Mouse (Mus musculus): ENCODE measurements around the gene Rtl6. TPM values are rescaled to one million over a fixed set of nuclear protein-coding genes. Genes with fewer than 3 reads are reported as not detected.
A peak's percentile ranks its signal among the peaks of the same experiment; 100 is the strongest.

The Rtl6 gene
- polyA plus RNA-seq, 1 experiment from 2014 or later, result 13.1 TPM

DNA sequence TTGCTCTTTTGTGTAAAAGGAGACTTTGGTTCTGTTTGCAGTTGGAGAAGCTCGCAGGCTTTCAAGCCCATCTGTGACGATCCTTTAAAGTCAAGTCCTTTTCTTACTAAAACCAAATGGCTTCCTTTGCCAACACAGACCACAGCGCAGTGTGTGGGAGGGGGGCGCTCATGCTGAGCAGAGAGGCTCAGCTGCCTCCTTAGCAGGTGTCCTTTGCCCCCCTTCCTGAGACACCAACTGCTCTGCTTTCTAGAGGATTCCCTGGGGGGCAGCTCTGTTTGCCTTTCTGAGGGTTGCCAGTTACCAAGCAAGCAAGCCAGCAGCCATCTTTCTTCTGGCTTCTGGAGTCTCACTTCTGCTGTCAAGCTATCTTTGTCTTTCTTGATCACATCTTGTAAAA is 19.4 kb upstream of the Rtl6 start:
- H3K27ac ChIP-seq, result no peak overlapping the region
- WGBS, result 35% methylated on average over 4 of the region's 4 CpGs
- no peaks in the 10 kb centered on the region for H3K4me1 ChIP-seq
- H3K36me3 ChIP-seq, result no peaks in the 10 kb centered on the region
- H3K27me3 ChIP-seq (ENCODE audit: insufficient read depth, poor library complexity, severe bottlenecking), result no peaks in the 10 kb centered on the region
- no peak overlapping the region for H3K4me3 ChIP-seq
- H3K9me3 ChIP-seq, result no peaks in the 10 kb centered on the region
- DNase-seq (ENCODE audit: low spot score), result no peak

DNA sequence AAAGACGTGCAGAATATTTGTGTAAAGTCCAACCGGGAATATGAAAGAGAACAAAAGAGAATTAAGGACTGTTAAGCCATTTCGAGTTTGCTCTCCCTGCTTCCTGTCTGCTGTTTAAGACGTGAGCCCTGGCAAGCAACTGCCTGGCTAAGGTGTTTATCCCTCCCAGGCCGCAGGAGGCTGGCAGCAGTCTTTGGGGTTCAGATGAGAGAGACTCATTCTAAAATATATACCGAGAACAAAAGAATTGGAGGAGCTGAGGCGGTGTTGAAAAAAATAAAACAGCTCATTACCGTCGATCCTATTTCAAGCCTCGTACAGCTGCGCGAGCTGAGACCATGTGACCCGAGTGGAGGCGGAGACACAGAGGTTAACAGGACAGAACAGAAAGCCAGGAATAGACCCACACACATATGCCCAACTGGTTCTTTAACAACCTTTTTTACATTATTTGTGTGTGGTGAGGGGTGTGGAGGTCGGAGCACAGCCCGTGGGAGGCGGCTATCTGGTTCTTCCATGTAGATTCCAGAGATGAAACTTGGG is 9.0 kb upstream of the Rtl6 start:
- WGBS, result 61% methylated on average over 17 of the region's 17 CpGs
- no peak for DNase-seq (ENCODE audit: low spot score)
- Histone ChIP-seq H3K27me3 (ENCODE audit: insufficient read depth, poor library complexity, severe bottlenecking) (no peaks in the 10 kb centered on the region; the same call in 1 of the 2 replicates), H3K9me3 (no peaks in the 10 kb centered on the region), H3K36me3 (no peaks in the 10 kb centered on the region), H3K4me1 (no peaks in the 10 kb centered on the region), H3K4me3 (no peak overlapping the region), H3K27ac (no peak overlapping the region)

DNA sequence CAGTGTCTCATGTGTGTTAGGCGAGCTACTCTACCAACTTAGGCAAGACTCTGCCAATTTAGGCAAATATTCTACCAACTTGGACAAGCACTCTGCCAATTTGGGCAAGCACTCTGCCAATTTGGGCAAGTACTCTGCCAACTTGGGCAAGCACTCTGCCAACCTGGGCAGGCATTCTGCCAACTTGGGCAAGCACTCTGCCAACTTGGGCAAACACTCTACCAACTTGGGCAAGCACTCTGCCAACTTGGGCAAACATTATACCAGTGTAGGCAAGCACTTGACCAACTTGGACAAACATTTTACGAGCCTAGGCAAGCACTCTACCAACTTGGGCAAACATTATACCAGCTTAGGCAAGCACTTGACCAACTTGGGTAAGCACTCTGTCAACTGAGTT is 3.9 kb upstream of the Rtl6 start:
- Histone ChIP-seq H3K9me3 (no peaks in the 10 kb centered on the region), H3K36me3 (no peaks in the 10 kb centered on the region), H3K27ac (no peak overlapping the region), H3K4me1 (peaks cover 11% of the 10 kb centered on the region), H3K27me3 (ENCODE audit: insufficient read depth, poor library complexity, severe bottlenecking) (peaks cover 11% of the 10 kb centered on the region), H3K4me3 (no peak overlapping the region)
- WGBS, result 70% methylated on average over 2 of the region's 2 CpGs
- DNase-seq (ENCODE audit: low spot score), result no peak

DNA sequence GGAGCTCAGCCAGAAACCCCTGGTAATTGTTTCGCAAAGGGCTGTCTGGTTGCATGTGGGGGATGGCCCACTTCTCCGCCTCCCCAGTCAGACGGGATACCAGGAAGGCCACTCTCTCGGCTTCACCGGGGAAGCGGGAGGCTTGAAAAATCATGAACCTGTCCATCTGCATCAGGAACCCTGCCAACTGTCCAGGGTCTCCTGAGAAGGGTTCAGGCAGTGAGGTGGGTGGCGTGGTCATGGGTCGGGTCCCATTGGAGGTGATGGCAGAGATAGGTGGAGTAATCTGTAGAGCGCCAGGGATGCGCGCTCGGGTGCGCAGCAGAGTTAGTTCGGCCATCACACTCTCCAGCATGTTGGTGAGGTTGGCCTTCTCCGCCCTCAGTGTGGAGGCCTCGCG is 949 bp downstream of the Rtl6 start:
- 91% methylated on average over 17 of the region's 17 CpGs for WGBS
- Histone ChIP-seq H3K9me3 (no peaks in the 10 kb centered on the region), H3K27me3 (ENCODE audit: insufficient read depth, poor library complexity, severe bottlenecking) (peaks cover 11% of the 10 kb centered on the region), H3K36me3 (peaks cover 24% of the 10 kb centered on the region), H3K4me1 (peaks cover 19% of the 10 kb centered on the region), H3K27ac (no peak overlapping the region), H3K4me3 (peak overlapping the region; percentile 77)
- no peak for DNase-seq (ENCODE audit: low spot score)

DNA sequence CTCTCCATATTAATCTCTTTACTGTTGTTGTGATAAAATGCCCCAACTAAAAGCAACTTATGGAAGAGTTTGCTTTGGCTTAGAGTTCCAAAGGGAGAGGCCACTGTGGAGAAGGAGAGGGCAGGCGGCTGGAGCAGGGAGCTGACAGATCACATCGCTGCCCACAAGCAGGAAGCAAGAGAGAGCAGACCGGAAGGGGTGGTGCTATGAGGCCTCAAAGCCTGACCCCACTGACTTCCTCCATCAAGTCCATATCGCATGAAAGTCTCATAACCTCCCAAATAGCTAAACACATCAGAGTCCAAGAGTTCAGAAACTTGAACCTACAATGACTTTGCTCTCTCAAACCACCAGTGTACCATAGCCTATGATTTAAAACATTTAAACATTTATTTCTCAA is 6.6 kb downstream of the Rtl6 start:
- H3K9me3 ChIP-seq, result no peaks in the 10 kb centered on the region
- H3K27me3 ChIP-seq (ENCODE audit: insufficient read depth, poor library complexity, severe bottlenecking), result no peaks in the 10 kb centered on the region
- H3K4me1 ChIP-seq, result 0 out of 2 replicates have a peak, but pooled peaks cover 8% of the 10 kb centered on the region
- H3K36me3 ChIP-seq, result peaks cover 21% of the 10 kb centered on the region
- no peak overlapping the region for H3K27ac ChIP-seq
- DNase-seq (ENCODE audit: low spot score), result no peak
- no peak overlapping the region for H3K4me3 ChIP-seq
- WGBS, result 77% methylated on average over 4 of the region's 4 CpGs

DNA sequence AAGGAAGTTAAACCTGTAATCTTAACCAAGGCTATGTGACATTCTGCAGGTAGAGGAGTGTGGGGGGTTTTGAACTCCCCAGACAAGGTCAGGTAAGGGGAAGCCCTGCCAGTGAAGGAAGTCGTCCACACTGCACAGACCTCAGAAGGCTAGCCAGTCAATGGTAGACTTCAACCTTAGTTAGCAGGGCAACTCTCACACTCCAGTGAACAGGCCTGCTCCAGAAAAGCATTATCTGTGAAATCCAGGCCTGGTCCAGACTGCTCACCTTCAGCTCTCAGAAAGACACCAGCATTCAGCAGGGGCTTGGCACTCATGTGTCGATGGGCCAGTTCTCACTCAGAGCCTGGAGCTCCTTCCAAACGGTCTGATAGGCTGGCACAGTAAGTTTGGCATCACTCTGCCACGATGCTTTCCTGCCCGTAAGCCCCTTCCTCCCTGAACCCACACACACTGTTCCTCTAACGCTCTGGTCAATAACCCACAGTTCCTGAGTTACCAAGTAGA is 8.3 kb downstream of the Rtl6 start:
- WGBS, result 83% methylated on average over 6 of the region's 6 CpGs
- Histone ChIP-seq H3K27ac (no peak overlapping the region), H3K4me3 (no peak overlapping the region), H3K36me3 (peaks cover 5% of the 10 kb centered on the region; the same call in 1 of the 2 replicates), H3K27me3 (ENCODE audit: insufficient read depth, poor library complexity, severe bottlenecking) (no peaks in the 10 kb centered on the region), H3K9me3 (no peaks in the 10 kb centered on the region), H3K4me1 (0 out of 2 replicates have a peak, but pooled peaks cover 2% of the 10 kb centered on the region)
- DNase-seq (ENCODE audit: low spot score), result no peak

DNA sequence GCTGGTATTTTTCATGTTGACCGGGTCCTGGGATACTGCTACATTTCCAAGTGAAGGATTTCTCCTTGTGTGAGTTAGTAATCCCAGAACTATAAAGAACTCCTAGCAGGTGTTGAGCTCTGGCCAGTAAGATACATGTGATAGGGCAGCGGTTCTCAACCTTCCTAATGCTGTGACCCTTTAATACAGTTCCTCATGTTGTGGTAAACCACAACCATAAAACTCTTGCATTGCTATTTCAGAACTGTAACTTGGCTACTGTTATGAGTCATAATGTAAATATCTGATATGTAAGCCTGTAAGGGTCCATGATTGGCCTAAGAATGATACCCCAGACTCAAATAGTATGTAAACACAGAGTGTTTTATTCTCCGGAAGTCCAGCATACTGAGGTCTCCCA is 11.6 kb downstream of the Rtl6 start:
- no peak for DNase-seq (ENCODE audit: low spot score)
- Histone ChIP-seq H3K9me3 (no peaks in the 10 kb centered on the region), H3K27ac (no peak overlapping the region), H3K4me3 (no peak overlapping the region), H3K36me3 (no peaks in the 10 kb centered on the region), H3K4me1 (no peaks in the 10 kb centered on the region), H3K27me3 (ENCODE audit: insufficient read depth, poor library complexity, severe bottlenecking) (no peaks in the 10 kb centered on the region)
- 94% methylated on average over 3 of the region's 3 CpGs for WGBS

DNA sequence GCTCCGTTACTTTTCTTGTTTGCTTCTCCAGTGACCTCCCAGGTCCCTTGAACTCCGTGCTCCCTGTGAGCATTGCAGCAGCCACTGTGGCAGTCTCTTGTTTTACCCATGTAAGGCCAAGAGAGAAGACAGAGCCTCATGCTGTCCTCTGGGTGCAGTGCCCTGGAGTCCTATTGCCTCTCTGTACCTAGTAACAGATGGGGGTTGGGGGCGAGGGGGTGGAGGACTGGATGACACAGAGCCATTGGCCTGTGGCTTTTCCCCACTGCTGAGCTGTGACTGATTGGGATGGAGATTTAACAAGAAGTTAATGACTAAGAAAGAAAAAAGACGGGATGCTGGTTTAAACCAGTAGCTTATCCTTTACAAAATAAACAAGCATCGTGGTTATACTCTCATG is 16.4 kb downstream of the Rtl6 start:
- no peaks in the 10 kb centered on the region for H3K4me1 ChIP-seq
- H3K27me3 ChIP-seq (ENCODE audit: insufficient read depth, poor library complexity, severe bottlenecking), result no peaks in the 10 kb centered on the region; the same call in 1 of the 2 replicates
- 61% methylated on average over 5 of the region's 5 CpGs for WGBS
- H3K4me3 ChIP-seq, result no peak overlapping the region
- no peaks in the 10 kb centered on the region for H3K9me3 ChIP-seq
- H3K27ac ChIP-seq, result no peak overlapping the region
- no peak for DNase-seq (ENCODE audit: low spot score)
- H3K36me3 ChIP-seq, result no peaks in the 10 kb centered on the region

DNA sequence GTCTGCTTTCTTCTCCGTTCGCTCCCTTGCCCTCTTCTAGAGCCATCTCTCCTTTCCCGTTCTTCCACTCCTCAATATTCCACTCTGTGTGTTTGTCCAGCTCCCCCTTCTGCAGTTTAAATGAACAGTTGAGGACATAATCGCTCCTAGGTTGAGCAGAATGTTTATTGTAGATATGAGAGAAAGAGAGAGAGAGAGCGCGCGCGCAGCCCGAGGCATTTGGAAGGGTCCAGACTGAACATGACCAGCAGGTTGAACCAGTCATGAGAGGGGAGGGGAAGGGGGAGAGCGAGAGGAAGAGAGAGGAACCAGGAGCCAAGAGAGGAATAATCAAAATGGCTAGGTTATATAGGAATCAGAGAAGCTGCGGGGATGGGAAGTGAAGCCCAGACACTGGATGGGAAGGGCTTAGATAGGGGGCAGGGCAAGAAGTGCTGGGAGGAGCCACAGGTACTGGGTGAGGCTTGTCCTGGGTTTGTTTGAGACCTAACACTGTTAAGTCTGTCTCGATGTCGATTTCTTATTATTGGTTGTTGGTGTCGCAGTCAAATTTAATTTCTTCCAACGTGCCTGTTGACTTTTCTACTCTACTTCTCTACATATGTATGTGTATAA is 18.5 kb downstream of the Rtl6 start:
- H3K4me3 ChIP-seq, result no peak overlapping the region
- H3K9me3 ChIP-seq, result no peaks in the 10 kb centered on the region
- H3K27ac ChIP-seq, result no peak overlapping the region
- no peaks in the 10 kb centered on the region; the same call in 1 of the 2 replicates for H3K27me3 ChIP-seq (ENCODE audit: insufficient read depth, poor library complexity, severe bottlenecking)
- DNase-seq (ENCODE audit: low spot score), result no peak
- H3K36me3 ChIP-seq, result no peaks in the 10 kb centered on the region
- WGBS, result 63% methylated on average over 15 of the region's 15 CpGs
- no peaks in the 10 kb centered on the region for H3K4me1 ChIP-seq

DNA sequence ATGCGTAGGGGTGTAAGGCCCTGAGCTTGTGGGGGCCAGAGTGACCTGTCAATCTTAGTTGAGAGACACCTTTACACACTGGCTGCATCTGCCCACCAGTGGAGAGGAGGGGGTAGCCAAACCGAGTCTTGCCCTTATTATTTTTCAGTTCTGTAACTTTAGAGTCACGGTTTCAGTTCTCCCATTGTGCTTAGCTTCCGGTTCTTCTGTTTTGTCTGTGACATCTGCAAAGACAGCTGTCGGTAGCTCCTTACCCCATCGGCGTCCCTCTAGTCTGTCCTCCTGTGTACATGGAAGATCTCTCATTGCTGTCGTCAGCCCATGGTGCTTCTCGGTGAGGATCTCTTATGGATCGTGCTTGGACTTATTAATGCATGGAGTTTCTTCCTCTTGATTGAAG is 20.5 kb downstream of the Rtl6 start:
- Histone ChIP-seq H3K4me1 (0 out of 2 replicates have a peak, but pooled peaks cover 3% of the 10 kb centered on the region), H3K9me3 (no peaks in the 10 kb centered on the region), H3K27me3 (ENCODE audit: insufficient read depth, poor library complexity, severe bottlenecking) (no peaks in the 10 kb centered on the region; the same call in 1 of the 2 replicates), H3K4me3 (no peak overlapping the region), H3K27ac (no peak overlapping the region), H3K36me3 (no peaks in the 10 kb centered on the region)
- WGBS, result 83% methylated on average over 10 of the region's 10 CpGs
- no peak for DNase-seq (ENCODE audit: low spot score)

DNA sequence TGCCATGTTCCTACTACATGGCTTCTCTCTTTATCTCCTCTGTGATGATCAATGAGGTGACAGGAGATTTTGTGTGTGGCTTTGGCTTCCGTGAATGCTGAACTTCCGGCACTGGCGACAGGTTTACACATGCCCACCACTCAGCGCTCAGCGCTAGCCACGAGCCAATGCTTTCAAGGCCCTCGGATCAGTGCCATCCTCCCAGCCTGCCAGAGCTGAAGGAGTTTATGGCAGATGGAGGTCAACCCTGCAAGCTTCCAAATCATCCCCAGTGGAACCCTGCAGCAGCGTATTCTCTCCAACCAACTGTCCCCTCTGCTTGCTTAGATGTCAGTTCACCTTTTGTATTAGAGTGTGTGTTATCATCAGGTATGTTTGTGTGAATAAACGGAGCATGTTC is 21.0 kb downstream of the Rtl6 start:
- H3K27me3 ChIP-seq (ENCODE audit: insufficient read depth, poor library complexity, severe bottlenecking), result no peaks in the 10 kb centered on the region; the same call in 1 of the 2 replicates
- H3K27ac ChIP-seq, result no peak overlapping the region
- no peaks in the 10 kb centered on the region for H3K9me3 ChIP-seq
- no peak for DNase-seq (ENCODE audit: low spot score)
- 88% methylated on average over 9 of the region's 9 CpGs for WGBS
- 0 out of 2 replicates have a peak, but pooled peaks cover 3% of the 10 kb centered on the region for H3K4me1 ChIP-seq
- H3K36me3 ChIP-seq, result no peaks in the 10 kb centered on the region
- H3K4me3 ChIP-seq, result no peak overlapping the region

DNA sequence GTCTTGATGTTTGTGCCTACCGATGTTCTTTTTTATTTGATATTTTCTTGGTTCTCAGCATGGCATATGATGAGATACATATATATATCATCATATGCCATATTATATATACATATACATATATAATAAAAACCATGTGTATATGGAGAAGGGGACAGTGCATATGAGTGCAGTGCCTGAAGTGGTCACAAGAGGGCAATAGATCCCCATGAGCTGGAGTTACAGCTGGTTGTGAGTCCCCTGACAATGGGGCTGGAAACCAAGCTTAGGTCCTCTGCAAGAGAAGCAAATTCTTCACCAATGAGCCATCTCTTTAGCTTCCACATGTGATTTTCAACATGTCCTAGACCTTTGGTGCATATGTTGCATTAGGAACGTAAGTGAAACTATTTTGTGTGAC is 21.7 kb downstream of the Rtl6 start:
- Histone ChIP-seq H3K27me3 (ENCODE audit: insufficient read depth, poor library complexity, severe bottlenecking) (no peaks in the 10 kb centered on the region; the same call in 1 of the 2 replicates), H3K27ac (no peak overlapping the region), H3K4me3 (no peak overlapping the region), H3K4me1 (0 out of 2 replicates have a peak, but pooled peaks cover 3% of the 10 kb centered on the region), H3K36me3 (no peaks in the 10 kb centered on the region), H3K9me3 (no peaks in the 10 kb centered on the region)
- WGBS, result 87% methylated on average over 2 of the region's 2 CpGs
- DNase-seq (ENCODE audit: low spot score), result no peak

DNA sequence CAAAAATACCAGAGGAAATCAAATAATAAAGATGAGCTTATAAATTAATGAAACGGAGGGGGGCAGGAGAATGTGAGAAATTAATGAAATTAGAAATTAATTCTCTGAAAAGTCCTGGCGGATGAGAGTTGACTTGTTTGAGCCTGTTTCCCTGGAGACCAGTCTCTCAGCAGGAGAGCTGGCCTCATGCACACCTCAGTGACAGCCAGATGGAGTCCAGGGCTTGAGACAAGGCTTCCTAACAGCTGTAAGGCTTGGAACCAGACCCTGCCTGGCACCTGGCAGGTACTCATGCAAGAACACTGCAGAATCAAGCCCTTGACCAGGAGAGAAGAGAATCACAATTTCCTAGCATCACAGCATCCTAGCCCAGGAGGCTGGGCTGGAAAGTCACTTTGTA is 25.4 kb downstream of the Rtl6 start:
- no peak overlapping the region for H3K27ac ChIP-seq
- DNase-seq (ENCODE audit: low spot score), result no peak
- no peak overlapping the region for H3K4me3 ChIP-seq
- H3K9me3 ChIP-seq, result no peaks in the 10 kb centered on the region
- H3K27me3 ChIP-seq (ENCODE audit: insufficient read depth, poor library complexity, severe bottlenecking), result peaks cover 15% of the 10 kb centered on the region; the same call in 1 of the 2 replicates
- no peaks in the 10 kb centered on the region for H3K36me3 ChIP-seq
- WGBS, result 59% methylated on average over 2 of the region's 2 CpGs
- H3K4me1 ChIP-seq, result 0 out of 2 replicates have a peak, but pooled peaks cover 3% of the 10 kb centered on the region

All from heart, embryonic 10.5 days (tissue).